Mouse (Mus musculus) heart, adult 18-20 months (tissue): ENCODE measurements around the gene Pgls. TPM values are rescaled to one million over a fixed set of nuclear protein-coding genes. Genes with fewer than 3 reads are reported as not detected.

Source experiments
- DNase-seq, 2 experiments: peaks; one replicate each; pipeline ENCODE4 v3.0.0; 2021 to 2022; ENCODE audit warnings: mixed read lengths in 1 of 2
- total RNA-seq, 2 experiments: library from RNA; stranded (reverse); gene quantifications; 2 replicates each; pipeline ENCODE4 v1.2.3; 2021

Gene Pgls
- total RNA-seq, 2 experiments from 2014 or later, result 66.5 to 72.2 TPM

GRCm38 (mm10) chr8:71569366-71570290 lies 22.3 kb upstream of the Pgls start:
- DNase-seq, result peak; percentile 89 to 90

GRCm38 (mm10) chr8:71570291-71570954 lies 21.6 kb upstream of the Pgls start:
- DNase-seq, result peak in 1 of 2 experiments; percentile 91

GRCm38 (mm10) chr8:71572077-71572476 lies 19.9 kb upstream of the Pgls start:
- peak in 1 of 2 experiments; percentile 41 for DNase-seq

GRCm38 (mm10) chr8:71572847-71573633 lies 18.9 kb upstream of the Pgls start:
- DNase-seq, result peak; percentile 82 to 87

GRCm38 (mm10) chr8:71574426-71574825 lies 17.6 kb upstream of the Pgls start:
- DNase-seq, result peak in 1 of 2 experiments; percentile 41

- DNase-seq, result no peak
Observed at GRCm38 (mm10) chr8:71575020-71575419, 17.0 kb upstream of the Pgls start.

- DNase-seq, result no peak
Observed at GRCm38 (mm10) chr8:71577856-71578387, 14.1 kb upstream of the Pgls start.

- DNase-seq, result no peak
Observed at GRCm38 (mm10) chr8:71579009-71579408, 13.0 kb upstream of the Pgls start.

GRCm38 (mm10) chr8:71579476-71579875 lies 12.5 kb upstream of the Pgls start:
- peak; percentile 75 to 83 for DNase-seq

- DNase-seq, result no peak
Observed at GRCm38 (mm10) chr8:71580201-71580600, 11.8 kb upstream of the Pgls start.

- peak in 1 of 2 experiments; percentile 63 for DNase-seq
Observed at GRCm38 (mm10) chr8:71586891-71587290, 5.1 kb upstream of the Pgls start.

GRCm38 (mm10) chr8:71588762-71589161 lies 3.2 kb upstream of the Pgls start:
- no peak for DNase-seq

GRCm38 (mm10) chr8:71591017-71591416 lies 959 bp upstream of the Pgls start:
- no peak for DNase-seq

- peak; percentile 85 for DNase-seq
Observed at GRCm38 (mm10) chr8:71592374-71593170, 596 bp downstream of the Pgls start.

GRCm38 (mm10) chr8:71593556-71594323 lies 1.8 kb downstream of the Pgls start:
- DNase-seq, result no peak

GRCm38 (mm10) chr8:71594324-71594722 lies 2.3 kb downstream of the Pgls start:
- DNase-seq, result no peak

- DNase-seq, result peak; percentile 88 to 91
Observed at GRCm38 (mm10) chr8:71595862-71596261, 3.9 kb downstream of the Pgls start.

- DNase-seq, result no peak
Observed at GRCm38 (mm10) chr8:71596384-71596783, 4.4 kb downstream of the Pgls start.

- peak in 1 of 2 experiments; percentile 32 for DNase-seq
Observed at GRCm38 (mm10) chr8:71596798-71597197, 4.8 kb downstream of the Pgls start.

GRCm38 (mm10) chr8:71597451-71597850 lies 5.5 kb downstream of the Pgls start, which contains the start of gene Fam129c:
TSS of gene Fam129c (plus strand) at chr8:71597648.
- DNase-seq, result no peak
